In the genomic region with DNA sequence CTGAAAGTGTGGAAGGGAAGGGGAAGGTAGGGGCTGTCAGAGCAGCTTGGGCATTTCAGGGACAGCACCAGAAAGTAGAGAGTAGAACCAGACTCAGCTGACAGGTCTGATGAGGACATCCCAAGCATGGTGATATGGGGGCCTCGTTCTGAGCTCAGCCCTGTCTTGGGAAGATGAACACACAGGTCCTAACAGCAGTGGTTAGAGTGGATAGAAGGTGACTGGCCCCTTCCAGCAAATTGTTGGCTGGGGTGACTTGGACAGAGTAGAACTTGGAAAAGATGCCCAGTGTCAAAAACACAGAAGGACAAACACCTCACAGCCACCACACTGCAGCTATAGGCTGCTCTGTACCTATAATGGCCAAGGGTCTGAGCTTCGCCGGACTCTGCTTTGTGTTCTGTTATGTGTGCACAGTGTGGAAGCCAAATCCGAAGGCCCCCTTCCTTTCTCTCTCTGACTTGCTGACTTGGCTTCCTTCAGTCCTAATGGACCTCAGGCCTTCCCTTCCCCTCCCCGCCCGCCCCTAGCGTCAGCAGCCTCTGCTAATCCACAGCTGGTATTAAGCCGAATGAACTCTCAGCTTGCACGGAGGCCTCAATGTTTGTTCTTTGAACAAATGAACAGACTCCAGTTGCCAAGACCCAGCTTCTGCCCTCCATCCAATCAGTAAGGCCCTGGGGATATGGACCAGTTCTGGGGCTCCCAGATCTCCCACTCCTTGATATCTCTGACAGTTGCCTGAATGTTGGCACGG, we compare ENCODE assay signal across 10 mouse cellular contexts. TPM values are rescaled to one million over a fixed set of nuclear protein-coding genes. Genes with fewer than 3 reads are reported as not detected.
DNase-seq lines count a peak whose midpoint lies in the region; ATAC-seq lines count a peak whose summit lies in the region.
"Had no signal": no experiment of that assay in that cellular context is flagged by ENCODE, and none has a peak within 500 bp of the region (broad histone marks: within the 10 kb centered on the region; RNA-seq: fewer than 3 reads in every experiment).

No protein-coding gene starts in this region.

- no peak overlapping the region for H3K4me3 ChIP-seq in heart, embryonic 11.5 days (ENCODE audit: low read depth, low read length)
- no peak overlapping the region for H3K4me3 ChIP-seq in intestine, embryonic 16.5 days (ENCODE audit: low read length)
- H3K4me3 ChIP-seq: liver, embryonic 13.5 days had no signal

- ATAC-seq in heart, embryonic 11.5 days (replicated peaks; ENCODE audit: insufficient number of reproducible peaks, low FRiP score, low TSS enrichment), result no peak
- peak; percentile 41; the same call in 1 of the 2 replicates for ATAC-seq in intestine, embryonic 16.5 days

- no peaks in the 10 kb centered on the region for H3K27me3 ChIP-seq in heart, embryonic 11.5 days (ENCODE audit: control insufficient read depth, insufficient read depth, low read length)
- H3K27me3 ChIP-seq in intestine, embryonic 16.5 days (replicated peaks; ENCODE audit: control insufficient read depth, insufficient read depth, low read length), result peaks cover 2% of the 10 kb centered on the region; the same call in 1 of the 2 replicates
- H3K27me3 ChIP-seq: liver, embryonic 13.5 days had no signal

- H3K36me3 ChIP-seq in heart, embryonic 11.5 days (ENCODE audit: control insufficient read depth, insufficient read depth, low read length), result no peaks in the 10 kb centered on the region
- no peaks in the 10 kb centered on the region for H3K36me3 ChIP-seq in intestine, embryonic 16.5 days (ENCODE audit: control insufficient read depth, insufficient read depth, low read length)
- H3K36me3 ChIP-seq: G1E; liver, embryonic 13.5 days had no signal

- peak overlapping the region; percentile 32; the same call in 1 of the 2 replicates for H3K27ac ChIP-seq in heart, embryonic 11.5 days (ENCODE audit: low read depth, low read length)
- peak overlapping the region; percentile 71 for H3K27ac ChIP-seq in intestine, embryonic 16.5 days (ENCODE audit: low read length)
- H3K27ac ChIP-seq: liver, embryonic 13.5 days had no signal

- peak; percentile 20 for DNase-seq in kidney, postnatal 14 days
- DNase-seq in kidney, postnatal 36 days, result no peak
- peak; percentile 62 for DNase-seq in retina, postnatal 1 day
- no peak for DNase-seq in urinary bladder, postnatal 25 days (ENCODE audit: low spot score)
- no peak for DNase-seq in adrenal gland, postnatal 25 days
- no peak for DNase-seq in adrenal gland, adult 18-20 months (ENCODE audit: low spot score in 2 of 2)
- DNase-seq: liver, embryonic 13.5 days had no signal

- H3K9ac ChIP-seq in heart, embryonic 11.5 days (ENCODE audit: low read depth, low read length), result no peak overlapping the region
- no peak overlapping the region for H3K9ac ChIP-seq in intestine, embryonic 16.5 days (ENCODE audit: low read depth, low read length)
- H3K9ac ChIP-seq: liver, embryonic 13.5 days had no signal

- WGBS in heart, embryonic 11.5 days (ENCODE audit: insufficient replicate concordance), result 48% methylated on average over 10 of the region's 10 CpGs
- 33% methylated on average over 10 of the region's 10 CpGs for WGBS in intestine, embryonic 16.5 days

- no peaks in the 10 kb centered on the region for H3K9me3 ChIP-seq in heart, embryonic 11.5 days (replicated peaks; ENCODE audit: control insufficient read depth, low read length)
- no peaks in the 10 kb centered on the region for H3K9me3 ChIP-seq in intestine, embryonic 16.5 days (ENCODE audit: control insufficient read depth, low read length)
- H3K9me3 ChIP-seq: G1E; liver, embryonic 13.5 days had no signal

- H3K4me1 ChIP-seq in heart, embryonic 11.5 days (ENCODE audit: control insufficient read depth, insufficient read depth, low read length), result peaks cover 32% of the 10 kb centered on the region
- H3K4me1 ChIP-seq in intestine, embryonic 16.5 days (ENCODE audit: control insufficient read depth, insufficient read depth, low read length), result peaks cover 10% of the 10 kb centered on the region

- H3K4me2 ChIP-seq in heart, embryonic 11.5 days, result no peak overlapping the region
- no peak overlapping the region for H3K4me2 ChIP-seq in intestine, embryonic 16.5 days (ENCODE audit: low read depth, low read length)
- H3K4me2 ChIP-seq: liver, embryonic 13.5 days had no signal

RNA-seq across cellular contexts. Expression of a gene that starts 48.3 kb away (rescaled TPM):
- 3.9 and 6.4 TPM in 2 replicates for polyA plus RNA-seq in heart, embryonic 11.5 days (2014; fragmentation: Nextera tagmentation; extraction: Ambion mirVana)
- polyA plus RNA-seq in intestine, embryonic 16.5 days (2015; fragmentation: Nextera tagmentation; extraction: Ambion mirVana), result 11.3 and 13.7 TPM in 2 replicates
- 10.2 and 13.4 TPM in 2 replicates for total RNA-seq in adrenal gland, postnatal 25 days (2021)
- 10 to 100 TPM; 12.7 to 28.1 TPM for total RNA-seq in adrenal gland, adult 18-20 months (2021)
- polyA plus RNA-seq: G1E had no signal

Comparison
In these comparisons a context has a peak if more than half of its experiments do, and no peak if none do; other contexts are left out.
1. DNase-seq: peak in kidney, postnatal 14 days (single experiment) and retina, postnatal 1 day (single experiment); none in kidney, postnatal 36 days (0 of 2), urinary bladder, postnatal 25 days (single experiment), adrenal gland, postnatal 25 days (single experiment) and adrenal gland, adult 18-20 months (0 of 2).